Mouse (Mus musculus) ES-Bruce4 (cell line): ENCODE data around the gene Mecom.

Source experiments
- CTCF ChIP-seq: IDR thresholded peaks from one replicate; pipeline ENCODE4 v1.8.1; 2011; ENCODE audit warnings: low read depth, low read length
- POLR2A ChIP-seq: IDR thresholded peaks from one replicate; pipeline ENCODE4 v1.8.1; 2011; ENCODE audit warnings: low read length; ENCODE audit not compliant: insufficient read depth

DNA sequence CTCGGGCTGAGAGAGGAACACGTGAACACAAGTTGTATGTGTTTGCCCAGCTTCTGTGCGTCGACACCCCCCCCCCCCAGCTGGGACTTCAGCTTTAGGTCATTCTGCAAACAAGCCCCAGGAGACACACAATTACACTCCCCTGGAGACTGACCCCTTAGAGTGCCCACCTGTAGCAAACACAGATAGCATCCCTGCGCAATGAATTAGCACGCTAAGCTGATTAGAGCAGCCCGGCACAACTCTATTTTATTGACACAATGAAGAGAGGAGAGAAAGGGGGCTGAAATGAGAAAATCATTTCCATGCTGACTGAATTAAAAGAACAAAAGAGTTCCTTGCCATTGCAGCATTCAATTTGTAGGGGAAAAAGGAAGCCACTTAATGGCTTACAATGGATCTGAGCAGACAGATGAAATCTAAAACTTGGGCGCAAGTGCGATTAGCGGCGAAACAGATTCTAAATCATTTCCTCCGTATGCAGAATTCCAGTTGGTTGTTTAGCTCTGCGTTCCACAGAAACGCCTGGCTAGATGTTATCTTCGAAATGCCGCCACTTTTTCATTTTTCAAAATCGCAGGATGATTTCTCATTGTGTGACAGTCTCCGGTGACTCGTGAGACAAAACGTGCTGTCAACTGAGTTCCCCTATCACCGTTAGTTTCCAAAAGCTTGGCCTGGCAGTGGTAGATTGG lies 328.5 kb downstream of the Mecom start:
- TF ChIP-seq POLR2A (no peak), CTCF (no peak)
